Mouse (Mus musculus) brown adipose tissue, adult 24 weeks (tissue): Measurements from ENCODE around the gene Bmper. TPM values are rescaled to one million over a fixed set of nuclear protein-coding genes. Genes with fewer than 3 reads are reported as not detected.

Source experiments
- H3K27ac ChIP-seq: fragments of 200-500 bp; replicated peaks from 2 replicates; pipeline ENCODE4 v1.5.1; 2012; ENCODE audit warnings: low read depth, mild to moderate bottlenecking, low read length
- H3K4me1 ChIP-seq: fragments of 200-500 bp; 2 replicates; pipeline ENCODE4 v1.6.1; 2012; ENCODE audit warnings: low read length, mixed read lengths; ENCODE audit not compliant: control insufficient read depth, insufficient read depth, insufficient read length
- H3K4me3 ChIP-seq: fragments of 200-500 bp; 2 replicates; pipeline ENCODE4 v1.5.1; 2012; ENCODE audit warnings: low read depth, mild to moderate bottlenecking, low read length, moderate library complexity; ENCODE audit not compliant: insufficient read depth
- polyA plus RNA-seq: library from polyadenylated mRNA; stranded (reverse); fragments of >200 nt; gene quantifications from 2 replicates; pipeline ENCODE4 v1.2.4, GENCODE M21; 2012; ENCODE audit not compliant: missing spikeins, insufficient read depth, insufficient read length

Gene Bmper
- 2.9 and 7.2 TPM in 2 replicates for polyA plus RNA-seq

DNA sequence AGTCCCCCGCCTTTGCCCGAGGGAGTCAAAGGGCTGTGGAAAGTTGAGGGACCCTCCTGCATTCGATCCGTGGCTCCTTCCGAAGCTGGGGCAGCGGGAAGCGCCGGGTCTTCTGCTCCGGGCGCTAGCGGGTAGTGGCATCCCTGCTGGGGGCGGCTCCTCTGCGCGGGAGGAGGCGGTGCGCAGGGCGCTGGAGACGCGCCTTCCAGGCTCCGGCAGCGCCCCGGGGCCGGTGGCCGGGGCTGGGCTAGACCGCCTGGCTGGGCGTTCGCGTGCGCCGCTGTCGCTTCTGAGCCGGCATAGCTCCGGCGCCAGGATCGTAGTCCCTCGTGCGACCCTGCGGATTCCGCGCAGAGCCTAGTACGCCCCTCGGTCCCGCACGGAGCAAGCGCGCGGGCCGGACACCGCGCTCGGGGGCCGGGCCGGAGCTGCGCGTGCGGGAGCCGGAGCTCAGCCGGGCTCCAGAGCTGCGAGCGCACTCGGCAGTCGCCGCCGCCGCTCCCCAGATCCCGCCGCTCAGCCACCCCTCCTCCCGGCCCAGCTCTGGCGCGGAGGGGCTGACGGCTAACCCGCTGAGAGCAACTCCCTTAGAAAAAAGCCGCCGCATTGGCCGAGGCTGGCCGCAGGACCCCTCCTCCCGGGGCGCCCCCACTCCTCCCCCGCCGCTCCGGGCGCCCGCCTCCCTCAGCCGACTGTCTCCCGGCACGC, at the start of gene Bmper:
Gene Bmper, plus strand, starts transcription at position 236 of the 708 bp plus-strand sequence.
- Histone ChIP-seq H3K4me1 (0 out of 2 replicates have a peak, but pooled peaks cover 2% of the 10 kb centered on the region), H3K4me3 (peak within 1 kb of the TSS; percentile 62), H3K27ac (peak within 1 kb of the TSS; percentile 37)

DNA sequence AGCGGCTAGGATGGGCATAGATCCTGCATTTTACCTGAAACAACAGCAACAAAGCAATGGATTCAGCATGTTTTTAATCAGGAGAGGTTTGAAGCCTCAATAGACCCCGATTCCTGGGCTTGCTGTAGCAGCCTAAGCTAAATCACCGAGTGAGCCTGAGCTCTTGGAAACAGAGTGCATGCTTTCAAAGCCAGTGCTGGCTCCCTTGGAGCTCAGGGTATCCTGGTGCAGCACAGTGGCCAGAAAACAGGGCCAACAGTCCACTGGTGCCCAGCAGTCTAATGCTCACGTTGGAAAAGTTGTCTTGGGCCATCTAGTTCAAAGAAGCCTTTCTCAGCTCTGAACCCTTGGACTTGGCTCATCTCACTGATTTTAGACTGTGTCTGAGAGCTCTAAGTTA, 45.4 kb upstream of the Bmper start:
- Histone ChIP-seq H3K27ac (no peak overlapping the region), H3K4me1 (no peaks in the 10 kb centered on the region), H3K4me3 (no peak overlapping the region)

DNA sequence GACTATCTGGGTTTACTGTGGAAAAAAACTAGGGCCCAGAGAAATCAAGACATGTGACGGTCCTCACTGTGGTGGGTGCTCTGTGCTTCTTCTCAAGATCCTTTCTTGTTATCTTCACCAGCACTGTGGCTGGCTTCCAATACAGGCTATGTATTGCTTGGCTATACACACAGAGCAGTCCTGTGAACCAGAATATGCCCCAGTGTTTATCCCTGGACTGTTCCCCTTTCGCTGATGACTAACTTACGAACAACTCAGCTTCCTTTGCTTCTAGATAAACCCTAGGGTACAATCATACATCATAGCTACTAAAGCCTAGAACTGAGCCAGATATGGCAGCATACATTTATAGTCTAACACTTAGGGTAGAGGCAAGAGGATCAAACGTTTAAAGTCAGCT, 35.7 kb upstream of the Bmper start:
- Histone ChIP-seq H3K4me1 (peaks cover 2% of the 10 kb centered on the region; the same call in 1 of the 2 replicates), H3K4me3 (no peak overlapping the region), H3K27ac (no peak overlapping the region)

DNA sequence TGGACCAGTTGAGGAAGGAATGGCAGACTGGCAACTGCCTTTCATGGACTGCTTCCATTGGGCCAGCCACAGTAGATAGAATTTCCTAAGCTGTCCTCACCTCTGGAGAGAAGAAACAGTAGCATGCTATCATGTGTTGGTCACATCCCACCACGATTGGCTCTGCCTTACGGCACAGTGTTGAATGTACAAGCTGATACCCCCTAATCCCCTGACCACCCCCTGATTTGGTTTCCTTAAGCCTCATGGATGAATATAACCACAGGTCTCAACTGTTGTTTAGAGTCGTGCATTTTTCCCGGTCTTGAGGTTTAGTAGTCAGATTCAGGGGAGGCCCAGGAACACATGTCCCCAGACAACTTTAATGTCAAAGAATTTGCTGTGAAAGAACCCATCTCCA, 34.7 kb upstream of the Bmper start:
- Histone ChIP-seq H3K4me1 (peaks cover 2% of the 10 kb centered on the region; the same call in 1 of the 2 replicates), H3K27ac (no peak overlapping the region), H3K4me3 (no peak overlapping the region)

DNA sequence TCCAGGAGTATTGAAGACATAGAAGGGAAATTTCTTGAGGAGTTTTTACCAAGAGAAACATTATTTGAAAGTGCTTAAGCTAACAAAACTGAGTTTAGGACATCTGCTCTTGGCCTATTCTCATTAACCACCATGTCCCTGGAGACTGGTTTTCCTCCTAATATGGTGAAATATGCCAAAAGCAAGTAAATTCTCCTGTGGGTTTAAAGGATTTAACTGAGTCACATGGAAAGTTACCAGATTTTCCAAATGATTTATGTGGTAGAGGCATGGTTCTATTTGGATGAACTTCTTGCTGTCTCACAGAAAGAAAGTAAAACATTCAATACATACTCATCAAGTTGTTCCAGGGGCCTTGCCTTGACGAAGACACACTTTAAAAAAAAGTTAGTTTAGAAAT, 31.9 kb upstream of the Bmper start:
- no peak overlapping the region for H3K27ac ChIP-seq
- peaks cover 2% of the 10 kb centered on the region; the same call in 1 of the 2 replicates for H3K4me1 ChIP-seq
- H3K4me3 ChIP-seq = no peak overlapping the region

DNA sequence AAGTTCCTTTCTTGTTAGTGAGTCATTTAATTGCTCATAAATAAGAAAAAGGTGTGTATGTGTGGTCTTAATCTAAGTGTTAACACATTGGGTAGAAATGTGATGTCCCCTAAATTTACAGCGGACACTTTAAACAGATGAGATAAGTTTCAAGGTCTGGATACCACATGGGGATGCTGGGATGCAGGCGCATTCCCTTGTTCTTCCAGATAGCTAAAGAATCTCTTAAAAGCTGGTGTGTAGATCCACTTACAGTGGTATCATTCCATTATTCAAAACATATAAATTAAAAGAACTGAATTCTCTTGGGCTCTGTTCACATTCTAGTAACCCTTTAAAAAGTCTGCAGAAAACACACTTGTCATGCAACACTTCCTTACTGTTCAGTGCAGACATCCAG, 31.4 kb upstream of the Bmper start:
- no peak overlapping the region for H3K4me3 ChIP-seq

DNA sequence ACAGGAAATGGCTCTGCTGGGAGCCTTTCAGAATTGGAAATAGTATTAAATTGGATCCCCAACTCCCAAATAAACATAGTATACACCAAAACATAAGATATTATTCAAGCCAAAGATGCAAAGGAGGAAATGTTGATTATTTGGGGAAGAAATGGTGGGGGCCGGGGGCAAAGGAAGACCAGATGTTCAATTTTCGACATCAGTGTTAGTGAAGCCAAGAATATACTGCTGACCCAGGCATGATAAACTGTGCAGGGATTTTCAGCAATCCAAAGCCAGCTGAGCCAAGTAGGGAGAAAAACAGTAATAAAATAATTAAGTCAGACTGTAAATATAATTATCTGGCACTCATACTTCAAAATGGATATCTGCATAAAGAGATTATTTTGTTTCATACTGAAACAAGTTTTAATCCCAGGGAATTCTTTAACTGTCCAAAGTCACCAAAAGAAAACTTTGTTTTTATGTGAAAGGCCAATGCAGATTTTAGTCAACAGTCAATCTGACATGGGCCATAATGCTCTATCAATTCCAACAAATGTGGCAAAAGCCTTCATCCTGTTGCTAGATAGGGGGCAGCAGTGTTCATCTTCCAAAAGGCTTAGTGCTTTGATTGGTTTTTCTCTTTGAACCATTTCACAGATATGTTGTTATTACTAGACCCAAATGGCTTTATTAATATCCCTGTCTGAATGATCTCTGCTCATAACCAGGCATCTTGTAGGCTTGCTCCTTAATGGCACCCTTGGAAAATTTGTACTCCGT, 30.1 kb upstream of the Bmper start:
- no peak overlapping the region for H3K4me3 ChIP-seq
- no peak overlapping the region for H3K27ac ChIP-seq

More for the DNA sequence above, 31.4 kb upstream of the Bmper start:
- Histone ChIP-seq H3K4me1 (peaks cover 2% of the 10 kb centered on the region; the same call in 1 of the 2 replicates), H3K27ac (no peak overlapping the region)

DNA sequence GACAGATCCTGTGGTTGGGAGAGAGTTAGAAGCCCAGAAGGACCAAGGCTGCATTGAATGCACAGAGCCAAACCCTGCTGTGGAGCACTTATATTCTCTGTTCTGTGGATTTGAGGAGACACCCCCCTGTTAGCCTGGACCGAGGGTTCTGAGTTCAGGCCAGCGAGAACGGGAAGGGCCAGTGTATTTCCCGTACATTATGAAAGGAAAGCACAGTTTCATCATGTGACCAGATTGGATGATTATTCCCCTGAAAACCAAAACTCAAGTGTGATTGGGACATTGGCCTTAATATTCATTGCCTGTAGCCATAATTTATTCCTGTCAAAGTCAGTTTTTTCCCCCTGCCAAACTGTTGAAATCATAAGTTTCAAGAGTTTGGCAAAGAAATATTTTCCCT, 23.9 kb upstream of the Bmper start:
- no peaks in the 10 kb centered on the region for H3K4me1 ChIP-seq
- H3K4me3 ChIP-seq = no peak overlapping the region
- no peak overlapping the region for H3K27ac ChIP-seq

More for the DNA sequence above, 30.1 kb upstream of the Bmper start:
- peaks cover 2% of the 10 kb centered on the region; the same call in 1 of the 2 replicates for H3K4me1 ChIP-seq

DNA sequence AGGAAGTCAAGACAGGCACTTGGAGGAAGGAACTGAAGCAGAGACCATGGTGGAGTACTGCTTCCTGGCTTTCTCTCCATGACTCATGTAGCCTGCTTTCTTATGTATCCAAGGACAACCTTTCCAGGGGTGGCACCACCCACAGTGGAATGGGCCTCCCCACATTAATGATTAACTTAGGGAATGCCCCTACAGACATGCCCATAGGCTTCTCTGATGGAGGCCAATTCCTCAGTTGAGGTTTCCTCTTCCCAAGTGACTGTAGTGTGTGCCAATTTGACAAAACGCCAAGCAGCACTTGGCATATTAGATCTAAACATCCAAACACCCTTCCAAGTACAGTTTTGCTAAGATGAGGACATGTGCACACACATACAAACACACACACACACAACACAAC, 23.0 kb upstream of the Bmper start:
- Histone ChIP-seq H3K4me1 (no peaks in the 10 kb centered on the region), H3K27ac (no peak overlapping the region), H3K4me3 (no peak overlapping the region)

DNA sequence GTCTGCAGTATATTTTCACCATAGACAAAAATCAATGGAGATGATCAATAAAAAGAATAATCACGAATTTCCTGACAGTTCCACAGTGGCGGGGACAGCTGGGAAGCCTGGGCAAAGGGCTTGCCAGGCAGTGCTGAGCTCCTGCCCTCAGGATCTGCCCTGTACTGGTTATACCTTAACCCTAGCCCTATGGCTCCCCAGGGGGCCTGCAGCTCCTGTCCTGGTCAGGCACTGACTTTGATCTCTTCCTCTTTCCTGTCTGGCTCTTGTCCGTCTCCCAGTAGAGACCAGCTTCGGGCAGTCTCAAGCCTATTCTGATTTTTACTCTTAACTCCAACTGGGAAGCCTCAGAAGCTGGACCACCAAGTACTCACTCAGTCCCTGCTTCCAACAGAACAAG, 22.0 kb upstream of the Bmper start:
- no peak overlapping the region for H3K27ac ChIP-seq
- no peak overlapping the region for H3K4me3 ChIP-seq
- 0 out of 2 replicates have a peak, but pooled peaks cover 4% of the 10 kb centered on the region for H3K4me1 ChIP-seq

DNA sequence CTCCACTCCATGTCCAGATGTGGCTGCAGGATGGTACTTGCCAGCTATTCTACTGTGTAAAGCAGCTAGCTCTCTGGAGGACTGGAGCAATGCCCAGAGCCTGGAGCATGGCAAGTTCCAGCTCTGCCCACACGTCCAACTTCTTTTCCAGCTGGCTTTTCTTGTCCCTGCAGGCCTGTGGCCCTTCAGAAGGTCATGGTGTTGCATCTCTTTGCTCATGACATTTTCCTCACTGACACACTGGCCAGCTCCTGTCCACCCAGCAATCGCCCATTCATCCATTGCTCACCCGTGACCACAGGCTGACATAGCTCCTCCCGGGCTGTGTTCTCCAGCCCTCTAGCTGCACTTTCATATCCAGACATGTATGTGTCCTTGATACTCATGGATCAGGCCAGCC, 20.4 kb upstream of the Bmper start:
- Histone ChIP-seq H3K4me3 (no peak overlapping the region), H3K27ac (no peak overlapping the region)

DNA sequence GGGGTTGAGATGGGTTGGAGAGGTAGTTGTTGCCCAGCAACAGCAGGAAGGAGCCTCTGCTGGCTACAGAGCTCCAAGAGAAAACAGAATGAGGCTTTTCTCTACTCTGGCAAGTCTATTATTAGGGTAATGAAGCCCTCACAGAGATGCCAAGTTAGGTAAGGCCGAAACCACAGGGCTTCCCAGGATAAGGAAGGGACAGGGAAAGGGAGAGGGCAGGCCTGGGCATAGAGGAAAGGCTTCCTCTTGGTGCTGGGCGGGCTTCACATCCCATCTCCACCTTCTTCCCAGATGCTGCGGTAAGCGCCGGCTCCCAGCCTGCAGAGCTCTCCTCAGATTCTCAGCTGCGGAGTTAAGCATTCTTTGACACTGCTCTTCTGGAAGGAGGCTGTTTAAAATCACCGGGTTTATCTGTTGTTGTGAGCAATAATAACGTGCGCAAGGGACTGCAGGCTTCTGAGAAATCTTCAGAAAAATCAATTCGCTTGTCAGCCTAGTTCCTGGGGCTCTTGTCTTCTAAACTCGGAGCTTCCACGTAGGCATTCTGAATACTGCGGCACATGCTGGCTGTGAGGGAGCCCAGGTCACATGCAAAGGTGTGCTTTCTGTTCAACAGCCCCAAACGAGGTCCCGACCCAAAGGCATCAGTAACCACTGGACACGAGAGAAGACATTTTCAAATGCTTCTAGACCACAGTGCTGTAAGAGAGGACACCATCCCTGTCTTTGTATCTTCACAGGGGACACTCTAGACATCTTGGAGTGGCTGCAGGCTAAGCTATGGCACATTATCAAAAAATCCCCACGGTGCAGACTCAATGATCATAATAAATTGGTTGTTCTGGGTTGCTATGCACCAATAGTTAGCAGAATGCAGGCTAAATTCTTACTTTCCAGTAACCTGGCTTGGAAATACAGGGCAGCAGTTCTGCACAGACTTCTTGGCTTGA, 18.3 kb upstream of the Bmper start:
- no peak overlapping the region for H3K27ac ChIP-seq
- peaks cover 7% of the 10 kb centered on the region; the same call in 1 of the 2 replicates for H3K4me1 ChIP-seq
- no peak overlapping the region for H3K4me3 ChIP-seq

More for the DNA sequence above, 20.4 kb upstream of the Bmper start:
- peaks cover 7% of the 10 kb centered on the region; the same call in 1 of the 2 replicates for H3K4me1 ChIP-seq

DNA sequence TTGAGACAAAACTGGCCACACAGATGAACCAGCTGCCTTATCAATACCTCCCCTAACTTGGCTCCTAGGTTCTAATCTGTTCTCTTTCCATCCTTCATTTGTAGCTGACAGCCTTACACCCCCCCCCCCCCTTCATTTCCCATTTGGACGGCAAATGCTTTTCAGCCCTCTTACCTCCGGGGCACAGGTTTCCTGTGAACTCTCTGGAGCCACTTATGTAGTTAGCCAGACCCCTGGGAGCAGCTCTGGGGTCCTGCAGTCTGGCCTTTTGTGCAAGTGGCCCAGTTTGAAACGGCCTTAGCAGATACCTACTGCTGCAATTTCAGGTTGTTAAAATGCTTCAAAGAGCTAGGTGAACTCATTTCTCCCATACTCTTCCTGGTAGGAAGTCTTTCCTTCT, 17.6 kb upstream of the Bmper start:
- Histone ChIP-seq H3K4me1 (peaks cover 7% of the 10 kb centered on the region; the same call in 1 of the 2 replicates), H3K4me3 (no peak overlapping the region)

DNA sequence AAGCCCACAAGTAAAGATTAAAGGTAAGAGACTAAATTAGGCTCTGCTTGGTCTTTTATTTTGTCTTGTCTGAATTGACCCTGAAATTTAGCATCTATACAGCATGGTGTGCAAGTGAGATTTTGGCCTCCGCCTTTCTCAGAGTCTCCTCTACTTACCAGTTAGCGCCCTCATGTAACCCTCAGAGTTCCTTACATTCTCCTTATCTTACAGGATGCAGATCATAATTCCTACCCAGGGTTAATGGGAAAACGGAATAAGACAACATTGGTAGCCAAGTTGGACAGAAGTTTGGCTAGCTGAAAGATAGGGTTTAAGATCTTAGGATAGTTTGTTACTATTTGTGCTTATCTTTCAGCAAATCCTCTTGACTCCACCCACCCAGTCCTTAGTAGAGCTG, 17.1 kb upstream of the Bmper start:
- Histone ChIP-seq H3K4me3 (no peak overlapping the region), H3K4me1 (peaks cover 7% of the 10 kb centered on the region; the same call in 1 of the 2 replicates), H3K27ac (no peak overlapping the region)

More for the DNA sequence above, 17.6 kb upstream of the Bmper start:
- H3K27ac ChIP-seq = no peak overlapping the region
